Comparison of ENCODE assay signal across 16 mouse cellular contexts in genomic region chr13:94261624-94262023, GRCm38 (mm10). TPM values are rescaled to one million over a fixed set of nuclear protein-coding genes. Genes with fewer than 3 reads are reported as not detected.
DNase-seq lines count a peak whose midpoint lies in the region; ATAC-seq lines count a peak whose summit lies in the region.
"Had no signal": no experiment of that assay in that cellular context is flagged by ENCODE, and none has a peak within 500 bp of the region (broad histone marks: within the 10 kb centered on the region; RNA-seq: fewer than 3 reads in every experiment).

No protein-coding gene starts in this region.

- intact Hi-C loops in left cerebral cortex, postnatal 36 days (cut with DNase I): no loop called here

- no peaks in the 10 kb centered on the region for H3K9me3 ChIP-seq in liver, embryonic 13.5 days (replicated peaks)
- H3K9me3 ChIP-seq: heart, embryonic 13.5 days had no signal

- no peak overlapping the region for H3K4me3 ChIP-seq in liver, embryonic 13.5 days (replicated peaks)
- H3K4me3 ChIP-seq: heart, embryonic 13.5 days had no signal

- peak; percentile 20; the same call in 1 of the 2 replicates for ATAC-seq in frontal cortex, adult (ENCODE audit: low TSS enrichment)
- ATAC-seq in liver, embryonic 13.5 days (ENCODE audit: low read depth): no peak

- no peak overlapping the region for H3K4me2 ChIP-seq in liver, embryonic 13.5 days
- H3K4me2 ChIP-seq: heart, embryonic 13.5 days; midbrain, embryonic 11.5 days had no signal

- no peak for DNase-seq in frontal cortex, postnatal 36 days (ENCODE audit: low spot score in 2 of 2)
- DNase-seq in brain, adult 2 months (ENCODE audit: low read depth, low spot score): peak; percentile 84
- peak; percentile 71 for DNase-seq in cerebellum, adult 9-11 months
- no peak for DNase-seq in liver, embryonic 13.5 days
- no peak for DNase-seq in heart, adult 11 months
- no peak for DNase-seq in testis, postnatal 10 days (ENCODE audit: low spot score)
- no peak for DNase-seq in left cerebral cortex, postnatal 36 days (ENCODE audit: low spot score in 2 of 2)
- DNase-seq: adrenal gland, adult 8-10 months; heart, postnatal 36 days; kidney, adult 2 months; layer of hippocampus, adult 9-11 months; thymus, adult 18-20 months had no signal

- peak overlapping the region; percentile 85 for H3K27ac ChIP-seq in liver, embryonic 13.5 days
- H3K27ac ChIP-seq: heart, embryonic 13.5 days had no signal

- peaks cover 85% of the 10 kb centered on the region for H3K4me1 ChIP-seq in liver, embryonic 13.5 days (replicated peaks)

- no peaks in the 10 kb centered on the region for H3K36me3 ChIP-seq in liver, embryonic 13.5 days
- H3K36me3 ChIP-seq: heart, embryonic 13.5 days had no signal

- no peaks in the 10 kb centered on the region for H3K27me3 ChIP-seq in liver, embryonic 13.5 days
- H3K27me3 ChIP-seq: CH12.LX; heart, embryonic 13.5 days had no signal

- no peak overlapping the region for H3K9ac ChIP-seq in liver, embryonic 13.5 days
- H3K9ac ChIP-seq: heart, embryonic 13.5 days had no signal

- 77% methylated on average over 6 of the region's 6 CpGs for WGBS in liver, embryonic 13.5 days (ENCODE audit: insufficient replicate concordance)

RNA-seq across cellular contexts. Expression of gene Scamp1, which starts 24.0 kb away (rescaled TPM):
- polyA plus RNA-seq in liver, embryonic 13.5 days (2015; fragmentation: Nextera tagmentation; extraction: Ambion mirVana): 8.0 and 9.9 TPM in 2 replicates
- 100 to 1,000 TPM; 170 to 175 TPM for total RNA-seq in left cerebral cortex, postnatal 36 days (2021)
- total RNA-seq: CH12.LX had no signal

Comparison
In these comparisons a context has a peak if more than half of its experiments do, and no peak if none do; other contexts are left out.
1. DNase-seq: peak in brain, adult 2 months (single experiment) and cerebellum, adult 9-11 months (single experiment); none in frontal cortex, postnatal 36 days (0 of 2), liver, embryonic 13.5 days (single experiment), heart, adult 11 months (single experiment), testis, postnatal 10 days (single experiment) and left cerebral cortex, postnatal 36 days (0 of 2).